Mouse (Mus musculus) thymus, adult 2 months (tissue): ENCODE data around the gene 1600012H06Rik. TPM values are rescaled to one million over a fixed set of nuclear protein-coding genes. Genes with fewer than 3 reads are reported as not detected.
"Not testable (repeated sequence)": the region's sequence is repeated elsewhere in the genome, so short reads cannot be mapped to it uniquely, and the experiment has no call there.

ENCODE experiments used
- DNase-seq: peaks from one replicate; pipeline ENCODE4 v3.0.0; 2021
- H3K27ac ChIP-seq: fragments of 200-500 bp; 2 replicates; pipeline ENCODE4 v1.5.1; 2012; ENCODE audit warnings: low read length, control low read depth; ENCODE audit not compliant: control insufficient read depth, insufficient read depth
- H3K27me3 ChIP-seq: fragments of 200-500 bp; 2 replicates; pipeline ENCODE4 v1.6.1; 2012; ENCODE audit warnings: mild to moderate bottlenecking, low read length, moderate library complexity, mixed read lengths; ENCODE audit not compliant: control insufficient read depth, insufficient read depth
- H3K36me3 ChIP-seq: fragments of 200-500 bp; 2 replicates; pipeline ENCODE4 v1.6.1; 2012; ENCODE audit warnings: mild to moderate bottlenecking, low read length, moderate library complexity; ENCODE audit not compliant: control insufficient read depth, insufficient read depth
- H3K4me1 ChIP-seq: fragments of 200-500 bp; replicated peaks from 2 replicates; pipeline ENCODE4 v1.6.1; 2012; ENCODE audit warnings: low read length; ENCODE audit not compliant: control insufficient read depth, insufficient read depth
- H3K4me3 ChIP-seq: fragments of 200-500 bp; 2 replicates; pipeline ENCODE4 v1.5.1; 2012; ENCODE audit warnings: mild to moderate bottlenecking, low read length, control low read depth, moderate library complexity; ENCODE audit not compliant: control insufficient read depth, insufficient read depth
- CTCF ChIP-seq: fragments of 200-500 bp; IDR thresholded peaks from 2 replicates; pipeline ENCODE4 v1.5.1; 2012; ENCODE audit warnings: mild to moderate bottlenecking, control low read depth, low read length, moderate library complexity, borderline replicate concordance; ENCODE audit not compliant: control insufficient read depth, poor library complexity, insufficient read depth; ENCODE audit errors: extremely low read depth
- POLR2A ChIP-seq: fragments of 200-500 bp; IDR thresholded peaks from 2 replicates; pipeline ENCODE4 v1.6.1; 2012; ENCODE audit warnings: mild to moderate bottlenecking, low read length, control low read depth, moderate library complexity; ENCODE audit not compliant: control insufficient read depth, poor library complexity, insufficient read depth; ENCODE audit errors: extremely low read depth
- WGBS: fragments of 180-500 bp; shearing (Covaris S2); methylation state at CpG from one replicate; pipeline ENCODE4 v1.1.7; 2018; 5-methylcytosine and 5-hydroxymethylcytosine counted together
- polyA plus RNA-seq: library from polyadenylated mRNA; depleted of rRNA; stranded (reverse); fragments of >200 nt; gene quantifications from 2 replicates; pipeline ENCODE4 v1.2.3, GENCODE M21; 2012

Gene 1600012H06Rik
- polyA plus RNA-seq, 1 experiment: 25.8 TPM

DNA sequence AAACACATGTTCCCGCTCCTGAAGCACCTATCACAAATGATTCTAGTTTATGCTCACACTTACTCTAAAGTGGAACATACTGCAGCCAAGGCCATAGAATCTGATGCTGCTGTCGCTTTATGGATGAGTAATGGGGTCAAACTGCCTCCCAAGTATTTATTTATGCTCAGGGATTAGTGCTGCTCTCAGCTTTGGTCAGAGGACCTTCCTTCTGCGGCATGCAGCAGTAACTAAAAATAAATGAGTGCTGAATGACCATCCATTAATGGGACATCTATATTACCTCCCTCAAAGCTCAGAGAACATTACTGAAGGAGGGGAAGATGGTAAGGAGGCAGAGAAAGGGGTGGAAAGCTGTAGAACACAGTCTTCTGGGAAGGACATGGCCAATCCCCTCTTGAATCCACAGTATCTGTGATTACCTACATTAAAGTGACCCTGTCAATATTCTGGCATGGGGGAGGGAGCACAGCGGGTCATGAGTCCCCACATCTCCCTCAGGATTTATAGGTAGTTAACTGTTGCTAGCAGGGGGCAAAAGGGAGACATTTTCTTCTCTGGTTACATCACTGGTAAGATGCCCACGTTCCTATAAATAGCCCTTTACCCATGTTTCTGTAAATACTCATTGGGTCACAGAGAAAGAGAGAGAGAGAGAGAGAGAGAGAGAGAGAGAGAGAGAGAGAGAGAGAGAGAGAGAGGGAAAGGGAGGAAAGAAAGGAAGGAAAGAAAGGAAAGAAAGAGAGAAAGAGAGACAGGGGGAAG lies 7.0 kb upstream of the 1600012H06Rik start:
- Histone ChIP-seq H3K4me3 (no peak overlapping the region), H3K36me3 (no peaks in the 10 kb centered on the region), H3K4me1 (no peaks in the 10 kb centered on the region), H3K27ac (no peak overlapping the region), H3K27me3 (no peaks in the 10 kb centered on the region)
- DNase-seq: no peak
- WGBS: 81% methylated on average over 5 of the region's 5 CpGs
- TF ChIP-seq POLR2A (no peak), CTCF (no peak)

DNA sequence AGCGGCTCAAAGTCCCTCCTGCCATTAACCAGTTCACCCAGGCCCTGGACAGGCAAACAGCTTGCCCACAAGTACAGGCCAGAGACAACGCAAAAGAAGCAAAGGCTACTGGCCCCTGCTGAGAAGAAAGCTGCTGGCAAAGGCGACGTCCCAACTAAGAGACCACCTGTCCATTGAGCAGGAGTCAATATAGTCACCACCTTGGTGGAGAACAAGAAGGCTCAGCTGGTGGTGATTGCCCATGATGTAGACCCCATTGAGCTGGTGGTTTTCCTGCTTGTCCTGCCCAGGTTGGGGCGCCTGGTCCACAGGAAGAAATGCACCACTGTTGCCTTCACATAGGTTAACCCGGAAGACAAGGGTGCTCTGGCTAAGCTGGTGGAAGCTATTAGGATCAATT lies 803 bp upstream of the 1600012H06Rik start:
- peaks cover 12% of the 10 kb centered on the region for H3K4me1 ChIP-seq
- not testable (repeated sequence) for DNase-seq, H3K36me3 ChIP-seq, H3K4me3 ChIP-seq, H3K27ac ChIP-seq, H3K27me3 ChIP-seq
- WGBS: 72% methylated on average over 6 of the region's 6 CpGs

DNA sequence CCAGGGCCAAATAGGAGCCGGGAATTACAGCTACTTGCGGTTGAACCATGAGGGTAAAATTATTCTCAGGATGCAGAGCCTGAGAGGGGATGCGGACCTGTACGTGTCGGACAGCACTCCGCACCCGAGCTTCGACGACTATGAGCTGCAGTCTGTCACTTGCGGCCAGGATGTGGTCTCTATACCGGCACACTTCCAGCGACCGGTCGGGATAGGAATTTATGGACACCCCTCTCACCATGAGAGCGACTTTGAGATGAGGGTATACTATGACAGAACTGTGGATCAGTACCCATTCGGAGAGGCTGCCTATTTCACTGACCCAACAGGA lies 710 bp downstream of the 1600012H06Rik start:
- Histone ChIP-seq H3K36me3 (peaks cover 5% of the 10 kb centered on the region; the same call in 1 of the 2 replicates), H3K27me3 (no peaks in the 10 kb centered on the region), H3K27ac (no peak overlapping the region), H3K4me3 (peak overlapping the region; percentile 88), H3K4me1 (peaks cover 12% of the 10 kb centered on the region)
- DNase-seq: no peak
- TF ChIP-seq CTCF (no peak), POLR2A (no peak)
- WGBS: 10% methylated on average over 16 of the region's 16 CpGs

DNA sequence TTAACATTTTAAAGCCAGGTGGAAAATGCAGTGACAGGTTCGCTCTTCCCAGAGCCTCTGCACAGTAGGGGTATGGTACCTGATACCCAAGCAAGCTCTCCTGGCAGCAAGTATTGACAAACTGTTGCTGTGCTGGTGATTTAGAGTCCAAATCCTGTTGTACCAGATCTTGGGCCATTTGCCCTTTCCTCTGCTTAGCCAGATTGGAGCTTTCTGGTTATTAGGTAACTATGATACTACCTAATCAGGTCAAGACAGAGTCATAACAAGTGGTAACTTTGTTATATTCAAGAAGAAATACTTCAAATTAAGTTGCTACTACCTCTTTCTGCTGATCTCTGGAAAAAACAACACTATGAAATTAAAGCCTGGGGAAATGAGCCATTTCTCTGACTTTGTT lies 1.6 kb downstream of the 1600012H06Rik start:
- Histone ChIP-seq H3K27ac (no peak overlapping the region), H3K4me1 (peaks cover 12% of the 10 kb centered on the region), H3K4me3 (no peak overlapping the region), H3K36me3 (peaks cover 6% of the 10 kb centered on the region), H3K27me3 (no peaks in the 10 kb centered on the region)
- TF ChIP-seq POLR2A: no peak
- TF ChIP-seq CTCF: no peak
- no peak for DNase-seq
- WGBS: 90% methylated on average over 1 of the region's 1 CpGs

DNA sequence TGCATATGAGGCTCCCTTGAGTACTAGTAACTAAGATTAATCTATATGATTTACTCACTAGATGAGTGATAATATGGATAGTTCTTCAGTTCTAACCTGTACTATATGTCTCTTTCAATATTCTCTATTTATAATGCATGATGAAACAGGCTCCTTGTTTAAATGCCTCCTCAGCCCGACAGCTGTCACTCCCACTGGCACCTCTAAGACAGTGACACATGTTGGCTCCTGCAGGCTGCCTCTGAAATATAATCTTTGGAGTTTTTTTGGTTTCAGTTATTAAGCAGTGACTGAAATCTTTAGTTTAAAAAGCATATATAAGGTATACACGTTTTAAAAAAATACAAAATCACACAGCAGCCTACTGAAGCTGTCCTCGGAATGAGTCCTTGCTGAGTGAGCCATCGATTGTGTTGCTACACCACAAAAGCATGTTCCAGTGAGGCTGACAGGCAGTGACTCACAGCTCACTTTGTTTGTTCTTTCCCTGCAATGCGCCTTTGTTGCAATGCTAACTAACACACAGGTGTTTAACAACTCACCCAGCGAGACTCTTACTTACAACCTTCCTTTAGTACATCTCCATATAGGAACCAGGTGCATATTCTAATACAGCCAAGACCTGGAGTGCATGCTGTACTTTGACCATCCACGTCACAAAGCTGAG lies 6.3 kb downstream of the 1600012H06Rik start:
- Histone ChIP-seq H3K4me1 (peaks cover 2% of the 10 kb centered on the region; the same call in 1 of the 2 replicates), H3K27ac (no peak overlapping the region), H3K4me3 (no peak overlapping the region), H3K27me3 (no peaks in the 10 kb centered on the region), H3K36me3 (peaks cover 31% of the 10 kb centered on the region)
- 94% methylated on average over 7 of the region's 7 CpGs for WGBS
- TF ChIP-seq CTCF (no peak), POLR2A (no peak)
- no peak for DNase-seq

DNA sequence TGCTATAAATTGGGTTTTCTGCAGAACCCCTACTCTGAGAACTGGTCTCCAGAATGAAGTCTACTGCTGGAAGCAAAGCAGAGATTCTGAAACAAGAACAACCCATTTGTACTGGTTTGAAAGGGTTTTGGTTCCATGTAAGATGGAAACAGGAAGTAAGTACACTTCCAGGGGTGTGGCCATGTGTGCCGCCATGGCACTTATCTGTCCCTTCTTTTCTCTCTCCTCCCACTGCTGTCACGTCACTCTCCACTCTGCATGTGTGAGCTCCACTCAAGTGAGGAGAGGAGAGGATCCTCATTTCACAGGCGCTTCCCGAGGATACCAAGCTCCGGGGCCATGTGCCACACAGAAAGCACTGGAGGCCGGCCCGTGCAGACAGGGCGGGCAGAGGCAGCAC lies 10.5 kb downstream of the 1600012H06Rik start:
- Histone ChIP-seq H3K36me3 (peaks cover 36% of the 10 kb centered on the region), H3K4me3 (no peak overlapping the region), H3K4me1 (no peaks in the 10 kb centered on the region), H3K27me3 (no peaks in the 10 kb centered on the region), H3K27ac (no peak overlapping the region)
- DNase-seq: no peak
- TF ChIP-seq CTCF (no peak), POLR2A (no peak)
- WGBS: 98% methylated on average over 8 of the region's 8 CpGs
